Mouse (Mus musculus) kidney, embryonic 14.5 days (tissue): Measurements from ENCODE around the gene Sec22a. TPM values are rescaled to one million over a fixed set of nuclear protein-coding genes. Genes with fewer than 3 reads are reported as not detected.

Experiments
- polyA plus RNA-seq: library from polyadenylated mRNA; unstranded; fragments of >200 nt; fragmentation: Nextera tagmentation; extraction: Ambion mirVana; gene quantifications from 2 replicates; pipeline ENCODE4 v1.2.1, GENCODE M21; 2014

Sec22a gene
- polyA plus RNA-seq, 1 experiment from 2014 or later: 52.8 TPM

Other genes starting within 250 kb of the Sec22a start
- 0.34 and 0.42 TPM in 2 replicates for gene Adcy5, start 209.0 kb downstream of the Sec22a start, polyA plus RNA-seq
- gene Pdia5, start 127.0 kb upstream of the Sec22a start, polyA plus RNA-seq: 20.8 and 29.5 TPM in 2 replicates
- 4.9 and 8.4 TPM in 2 replicates for gene Sema5b, start 177.2 kb upstream of the Sec22a start, polyA plus RNA-seq